Mouse (Mus musculus) layer of hippocampus, adult 8-10 months (tissue): Measurements from ENCODE around the gene Grn. TPM values are rescaled to one million over a fixed set of nuclear protein-coding genes. Genes with fewer than 3 reads are reported as not detected.
"Not testable (repeated sequence)": the region's sequence is repeated elsewhere in the genome, so short reads cannot be mapped to it uniquely, and the experiment has no call there.

Source experiments
- DNase-seq, 2 experiments: peaks; one replicate each; pipeline ENCODE4 v3.0.0; 2022; ENCODE audit warnings: low spot score in 2 of 2
- total RNA-seq, 4 experiments: library from RNA; stranded (reverse); gene quantifications; 2 replicates each; pipeline ENCODE4 v1.2.4; 2022

Grn gene
- total RNA-seq = 100 to 1,000 TPM in 2 of 4 experiments, 10 to 100 TPM in 2; 61.9 to 191 (median 114) TPM

- DNase-seq = peak; percentile 91 to 95
Measured at GRCm38 (mm10) chr11:102430121-102431017, at the start of gene Grn. Gene Grn (plus strand): TSS chr11:102430315.

GRCm38 (mm10) chr11:102381341-102382100 lies 48.6 kb upstream of the Grn start:
- no peak for DNase-seq

DNA sequence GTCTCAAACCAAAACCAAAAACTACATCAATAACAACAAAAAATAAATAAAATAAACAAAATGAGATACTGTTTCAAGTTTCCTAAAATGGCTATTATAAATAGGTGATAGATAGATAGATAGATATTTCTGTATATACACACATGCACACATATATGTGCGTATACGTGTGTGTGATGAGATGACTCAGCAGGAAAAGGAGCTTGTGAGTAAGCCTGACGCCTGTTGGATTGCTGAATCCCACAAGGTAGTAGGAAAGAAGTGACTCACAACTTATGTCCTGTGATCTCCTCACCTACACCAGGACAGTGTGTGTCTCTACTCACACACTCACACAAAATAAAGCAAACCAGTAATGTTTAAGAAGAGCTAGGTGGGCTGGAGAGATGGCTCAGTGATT lies 47.3 kb upstream of the Grn start:
- no peak for DNase-seq

GRCm38 (mm10) chr11:102383365-102384136 lies 46.6 kb upstream of the Grn start:
- peak in 1 of 2 experiments; percentile 32 for DNase-seq

DNA sequence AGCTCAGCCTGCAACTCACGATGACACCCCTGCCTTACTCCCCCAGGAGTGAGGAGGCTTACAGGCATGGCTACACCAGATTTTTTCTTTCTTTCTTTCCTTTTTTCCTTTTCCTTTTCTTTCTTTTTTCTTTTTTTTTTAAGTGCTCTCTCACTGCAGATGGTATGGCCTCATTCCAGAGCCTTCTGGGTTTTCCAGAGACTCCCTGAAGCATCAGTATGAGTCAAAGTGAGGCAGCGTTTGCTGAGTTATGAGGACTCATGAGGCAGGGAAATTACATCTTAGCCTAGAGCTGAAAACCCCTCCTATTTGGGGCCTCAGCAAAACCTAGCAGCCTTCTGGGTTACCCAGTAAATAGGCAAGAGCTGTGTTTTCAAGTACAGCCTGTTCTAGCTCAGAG lies 45.7 kb upstream of the Grn start:
- DNase-seq = peak; percentile 25 to 38

- DNase-seq = no peak
Measured at GRCm38 (mm10) chr11:102385075-102385474, 45.0 kb upstream of the Grn start.

GRCm38 (mm10) chr11:102386121-102386520 lies 44.0 kb upstream of the Grn start:
- no peak for DNase-seq

GRCm38 (mm10) chr11:102389436-102389835 lies 40.7 kb upstream of the Grn start:
- DNase-seq = not testable (repeated sequence)

- no peak for DNase-seq
Measured at GRCm38 (mm10) chr11:102392441-102393237, 37.5 kb upstream of the Grn start.

DNA sequence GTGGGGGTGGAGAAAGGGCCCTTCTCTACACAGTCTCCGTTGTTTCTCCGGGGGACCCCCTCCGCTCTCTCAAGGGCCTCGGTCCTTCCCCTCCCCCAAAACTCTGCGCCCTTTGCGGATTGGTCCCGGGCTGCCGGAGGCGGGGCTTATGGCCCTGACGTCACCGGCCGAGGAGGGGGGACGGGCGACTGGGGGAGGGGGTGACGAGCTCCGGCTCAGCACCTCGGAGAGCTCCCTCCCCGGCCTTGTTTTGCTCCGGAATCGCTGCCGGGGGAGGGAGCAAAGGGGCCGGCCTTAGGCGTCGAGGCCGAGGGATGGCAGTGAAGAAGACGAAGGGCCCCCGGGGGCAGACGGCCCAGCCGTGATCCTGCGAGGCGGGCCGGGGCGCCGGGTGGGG lies 36.9 kb upstream of the Grn start, which contains the start of gene Rundc3a:
Gene Rundc3a, plus strand, starts transcription at position 166 of the 397 bp plus-strand sequence.
- peak; percentile 92 to 94 for DNase-seq

GRCm38 (mm10) chr11:102393719-102394420 lies 36.2 kb upstream of the Grn start:
- peak; percentile 41 to 48 for DNase-seq

DNA sequence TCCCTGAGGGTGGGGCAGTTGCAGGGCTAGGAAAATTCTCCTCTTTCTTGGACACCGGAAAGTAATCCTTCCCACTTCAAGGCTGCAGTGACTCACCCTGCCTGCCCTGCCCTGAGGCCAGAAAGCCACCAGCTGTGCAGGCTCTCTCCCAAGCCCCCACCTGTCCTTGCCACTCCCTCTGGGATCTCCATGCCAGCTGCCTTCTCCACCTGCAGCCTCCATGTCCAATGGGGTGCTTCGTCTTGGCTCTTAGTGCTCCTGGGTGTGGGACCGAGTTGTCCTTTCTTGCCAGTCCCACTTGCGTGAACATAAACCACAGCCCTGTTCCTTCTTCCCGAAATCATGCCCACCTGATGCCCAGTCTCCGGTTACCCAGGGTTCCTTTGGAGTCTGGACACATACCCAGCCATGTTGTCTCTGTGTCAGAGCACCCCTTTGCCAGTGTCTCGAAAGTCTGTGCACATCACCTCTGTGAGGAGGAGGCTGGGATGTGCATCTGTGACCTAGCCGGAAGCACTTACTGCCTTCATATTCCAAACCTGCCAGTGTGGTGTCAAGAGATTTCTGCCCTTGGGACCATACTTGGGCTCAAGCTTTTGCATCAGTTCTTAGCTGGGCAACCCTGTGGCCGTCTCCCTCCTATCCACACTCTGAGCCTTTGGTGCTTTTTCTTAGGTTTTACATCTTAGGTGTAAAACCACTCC lies 35.5 kb upstream of the Grn start:
- no peak for DNase-seq

- peak in 1 of 2 experiments; percentile 25 for DNase-seq
Measured at GRCm38 (mm10) chr11:102395250-102395649, 34.9 kb upstream of the Grn start.

- DNase-seq = no peak
Measured at GRCm38 (mm10) chr11:102396263-102396662, 33.9 kb upstream of the Grn start.

- peak; percentile 31 to 39 for DNase-seq
Measured at GRCm38 (mm10) chr11:102396671-102397141, 33.4 kb upstream of the Grn start.

GRCm38 (mm10) chr11:102398007-102398825 lies 31.9 kb upstream of the Grn start:
- DNase-seq = peak; percentile 56 to 71

GRCm38 (mm10) chr11:102399107-102399506 lies 31.0 kb upstream of the Grn start:
- DNase-seq = no peak

- peak; percentile 23 for DNase-seq
Measured at GRCm38 (mm10) chr11:102399610-102400072, 30.5 kb upstream of the Grn start.
